Mouse (Mus musculus): Measurements from ENCODE around the gene Mrgprf.

DNA sequence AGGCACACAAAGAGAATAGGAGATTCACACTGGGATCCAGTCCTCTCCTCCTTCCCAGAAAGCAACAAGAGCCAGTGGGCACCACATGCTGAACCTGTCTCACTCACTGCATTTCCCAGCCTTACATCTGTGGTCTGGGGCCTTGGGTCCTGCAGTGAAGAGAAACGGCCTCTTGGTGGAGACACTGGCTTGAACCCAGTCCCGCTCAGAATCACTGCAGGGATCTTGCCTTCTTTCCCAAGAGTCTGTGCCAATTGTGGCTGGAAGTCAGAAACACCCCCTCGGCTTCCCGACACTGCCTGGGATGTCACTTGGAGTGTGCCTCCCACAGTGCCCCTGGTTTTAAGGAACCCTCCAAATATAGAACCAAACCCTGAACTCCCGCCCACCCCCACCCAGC, 11.3 kb upstream of the Mrgprf start:
- peak; percentile 73 for TF ChIP-seq CTCF (IDR thresholded peaks at IDR 0.05; ENCODE audit: borderline replicate concordance, insufficient read depth, low read depth, low read length)
- TF ChIP-seq POLR2A (IDR thresholded peaks at IDR 0.05; ENCODE audit: borderline replicate concordance, insufficient read depth, low read length) = no peak
